Mouse (Mus musculus) heart, embryonic 13.5 days (tissue): ENCODE data around the gene Mtg2. TPM values are rescaled to one million over a fixed set of nuclear protein-coding genes. Genes with fewer than 3 reads are reported as not detected.

ENCODE experiments used
- ATAC-seq: fragments of 200-750 bp; cut with Nextera tagmentation; 2 replicates; pipeline ENCODE4 v1.8.0; 2017; ENCODE audit warnings: moderate TSS enrichment; ENCODE audit not compliant: insufficient number of reproducible peaks, low FRiP score, low TSS enrichment; ENCODE audit errors: extremely low read depth
- H3K27ac ChIP-seq: fragments of 300-500 bp; sonication (generic); replicated peaks from 2 replicates; pipeline ENCODE4 v1.5.1; 2015; ENCODE audit warnings: moderate library complexity, mild to moderate bottlenecking, inconsistent platforms
- H3K27me3 ChIP-seq: fragments of 300-500 bp; sonication (generic); replicated peaks from 2 replicates; pipeline ENCODE4 v1.6.1; 2015; ENCODE audit warnings: mild to moderate bottlenecking, inconsistent platforms
- H3K36me3 ChIP-seq: fragments of 300-500 bp; sonication (generic); 2 replicates; pipeline ENCODE4 v1.6.1; 2015; ENCODE audit warnings: mild to moderate bottlenecking, inconsistent platforms
- H3K4me1 ChIP-seq: fragments of 300-500 bp; sonication (generic); 2 replicates; pipeline ENCODE4 v1.6.1; 2015; ENCODE audit warnings: inconsistent platforms
- H3K4me2 ChIP-seq: fragments of 300-500 bp; sonication (generic); 2 replicates; pipeline ENCODE4 v1.6.1; 2015; ENCODE audit warnings: inconsistent platforms, mild to moderate bottlenecking, moderate library complexity
- H3K4me3 ChIP-seq: fragments of 300-500 bp; sonication (generic); 2 replicates; pipeline ENCODE4 v1.5.1; 2015; ENCODE audit warnings: moderate library complexity, mild to moderate bottlenecking, inconsistent platforms
- H3K9ac ChIP-seq: fragments of 300-500 bp; sonication (generic); 2 replicates; pipeline ENCODE4 v1.6.1; 2015; ENCODE audit warnings: inconsistent platforms, mild to moderate bottlenecking, moderate library complexity
- H3K9me3 ChIP-seq: fragments of 300-500 bp; sonication (generic); 2 replicates; pipeline ENCODE4 v1.6.1; 2016; ENCODE audit warnings: inconsistent platforms
- WGBS: fragments of 180-500 bp; shearing (Covaris S2); methylation state at CpG from one replicate; pipeline ENCODE4 v1.1.7; 2015; ENCODE audit warnings: mixed read lengths; 5-methylcytosine and 5-hydroxymethylcytosine counted together
- polyA plus RNA-seq: library from polyadenylated mRNA; unstranded; fragments of >200 nt; fragmentation: Nextera tagmentation; extraction: Ambion mirVana; gene quantifications from 2 replicates; pipeline ENCODE4 v1.2.1, GENCODE M21; 2015

Gene Mtg2
- polyA plus RNA-seq, 1 experiment from 2014 or later, result 23.9 TPM

GRCm38 (mm10) chr2:180090285-180090684, 19.9 kb downstream of the Mtg2 start:
- WGBS, result 59% methylated on average over 11 of the region's 11 CpGs
- no peak for ATAC-seq
- Histone ChIP-seq H3K9me3 (no peaks in the 10 kb centered on the region), H3K27ac (no peak overlapping the region), H3K9ac (no peak overlapping the region), H3K4me3 (no peak overlapping the region), H3K4me2 (no peak overlapping the region), H3K4me1 (no peaks in the 10 kb centered on the region), H3K27me3 (peaks cover 11% of the 10 kb centered on the region), H3K36me3 (peaks cover 15% of the 10 kb centered on the region)

- Histone ChIP-seq H3K4me1 (peaks cover 5% of the 10 kb centered on the region), H3K36me3 (no peaks in the 10 kb centered on the region), H3K27me3 (peaks cover 53% of the 10 kb centered on the region), H3K4me3 (no peak overlapping the region), H3K9me3 (no peaks in the 10 kb centered on the region), H3K27ac (no peak overlapping the region), H3K4me2 (no peak overlapping the region), H3K9ac (no peak overlapping the region)
- WGBS, result 33% methylated on average over 5 of the region's 5 CpGs
- ATAC-seq, result no peak
Observed at GRCm38 (mm10) chr2:180095711-180096110, 25.3 kb downstream of the Mtg2 start.

GRCm38 (mm10) chr2:180097585-180097984, 27.2 kb downstream of the Mtg2 start:
- H3K9me3 ChIP-seq, result no peaks in the 10 kb centered on the region
- H3K4me2 ChIP-seq, result no peak overlapping the region
- H3K27ac ChIP-seq, result no peak overlapping the region
- no peak for ATAC-seq
- no peak overlapping the region for H3K9ac ChIP-seq
- H3K4me1 ChIP-seq, result peaks cover 5% of the 10 kb centered on the region
- H3K4me3 ChIP-seq, result no peak overlapping the region
- no peaks in the 10 kb centered on the region for H3K36me3 ChIP-seq
- WGBS, result 27% methylated on average over 3 of the region's 3 CpGs
- H3K27me3 ChIP-seq, result peaks cover 71% of the 10 kb centered on the region

GRCm38 (mm10) chr2:180098167-180098566, 27.8 kb downstream of the Mtg2 start:
- no peak overlapping the region for H3K9ac ChIP-seq
- H3K27me3 ChIP-seq, result peaks cover 77% of the 10 kb centered on the region
- H3K4me2 ChIP-seq, result no peak overlapping the region
- H3K4me1 ChIP-seq, result peaks cover 8% of the 10 kb centered on the region
- H3K9me3 ChIP-seq, result no peaks in the 10 kb centered on the region
- H3K27ac ChIP-seq, result no peak overlapping the region
- WGBS, result 24% methylated on average over 5 of the region's 5 CpGs
- H3K4me3 ChIP-seq, result no peak overlapping the region
- no peaks in the 10 kb centered on the region for H3K36me3 ChIP-seq
- no peak for ATAC-seq

- H3K4me2 ChIP-seq, result no peak overlapping the region
- no peak overlapping the region for H3K9ac ChIP-seq
- no peaks in the 10 kb centered on the region for H3K9me3 ChIP-seq
- H3K27ac ChIP-seq, result no peak overlapping the region
- peaks cover 18% of the 10 kb centered on the region for H3K4me1 ChIP-seq
- no peaks in the 10 kb centered on the region for H3K36me3 ChIP-seq
- H3K27me3 ChIP-seq, result peaks cover 91% of the 10 kb centered on the region
- H3K4me3 ChIP-seq, result no peak overlapping the region
- WGBS, result 6% methylated on average over 15 of the region's 15 CpGs
- ATAC-seq, result no peak
Observed at GRCm38 (mm10) chr2:180099529-180099928, 29.1 kb downstream of the Mtg2 start.

GRCm38 (mm10) chr2:180103151-180103977, 33.0 kb downstream of the Mtg2 start:
- Histone ChIP-seq H3K4me2 (peak overlapping the region; percentile 98), H3K4me1 (peaks cover 24% of the 10 kb centered on the region), H3K36me3 (no peaks in the 10 kb centered on the region), H3K27me3 (peaks cover 83% of the 10 kb centered on the region), H3K4me3 (peak overlapping the region; percentile 65), H3K9ac (peak overlapping the region; percentile 4; the same call in 1 of the 2 replicates), H3K9me3 (no peaks in the 10 kb centered on the region), H3K27ac (no peak overlapping the region)
- 2% methylated on average over 55 of the region's 57 CpGs for WGBS
- no peak for ATAC-seq

- under 1% methylated on average over 81 of the region's 87 CpGs for WGBS
- Histone ChIP-seq H3K27ac (no peak within 1 kb of the TSS), H3K9me3 (no peaks in the 10 kb centered on the region), H3K27me3 (peaks cover 80% of the 10 kb centered on the region), H3K4me3 (peak within 1 kb of the TSS; percentile 65), H3K4me2 (peak within 1 kb of the TSS; percentile 98), H3K36me3 (no peaks in the 10 kb centered on the region), H3K4me1 (peaks cover 24% of the 10 kb centered on the region), H3K9ac (peak within 1 kb of the TSS; percentile 4; the same call in 1 of the 2 replicates)
- peak; percentile 62; the same call in 1 of the 2 replicates for ATAC-seq
Observed at GRCm38 (mm10) chr2:180103978-180104658, 33.7 kb downstream of the Mtg2 start, which contains the start of gene Hrh3. Hrh3 (minus strand) TSS chr2:180104488.

- H3K36me3 ChIP-seq, result no peaks in the 10 kb centered on the region
- 6% methylated on average over 24 of the region's 24 CpGs for WGBS
- H3K9me3 ChIP-seq, result no peaks in the 10 kb centered on the region
- ATAC-seq, result no peak
- peak overlapping the region; percentile 65 for H3K4me3 ChIP-seq
- no peak overlapping the region for H3K9ac ChIP-seq
- no peak overlapping the region for H3K27ac ChIP-seq
- peaks cover 74% of the 10 kb centered on the region for H3K27me3 ChIP-seq
- peaks cover 20% of the 10 kb centered on the region for H3K4me1 ChIP-seq
- H3K4me2 ChIP-seq, result peak overlapping the region; percentile 98
Observed at GRCm38 (mm10) chr2:180104659-180105377, 34.4 kb downstream of the Mtg2 start.

GRCm38 (mm10) chr2:180105441-180106190, 35.2 kb downstream of the Mtg2 start:
- WGBS, result 23% methylated on average over 8 of the region's 8 CpGs
- H3K4me2 ChIP-seq, result no peak overlapping the region

GRCm38 (mm10) chr2:180107081-180107480, 36.7 kb downstream of the Mtg2 start:
- no peak overlapping the region for H3K4me2 ChIP-seq
- peaks cover 59% of the 10 kb centered on the region for H3K27me3 ChIP-seq
- no peak overlapping the region for H3K27ac ChIP-seq
- no peaks in the 10 kb centered on the region for H3K36me3 ChIP-seq
- no peaks in the 10 kb centered on the region for H3K9me3 ChIP-seq
- H3K4me1 ChIP-seq, result peaks cover 20% of the 10 kb centered on the region
- no peak overlapping the region for H3K9ac ChIP-seq
- ATAC-seq, result no peak
- WGBS, result 63% methylated on average over 4 of the region's 4 CpGs
- no peak overlapping the region for H3K4me3 ChIP-seq

More at GRCm38 (mm10) chr2:180105441-180106190, 35.2 kb downstream of the Mtg2 start:
- H3K4me3 ChIP-seq, result no peak overlapping the region
- ATAC-seq, result no peak
- no peak overlapping the region for H3K9ac ChIP-seq
- H3K27ac ChIP-seq, result no peak overlapping the region
- H3K27me3 ChIP-seq, result peaks cover 70% of the 10 kb centered on the region
- no peaks in the 10 kb centered on the region for H3K9me3 ChIP-seq
- H3K4me1 ChIP-seq, result peaks cover 20% of the 10 kb centered on the region
- H3K36me3 ChIP-seq, result no peaks in the 10 kb centered on the region
